9 mouse cellular contexts compared by ENCODE assay signal in genomic region chr11:4916068-4916467, GRCm38 (mm10). TPM values are rescaled to one million over a fixed set of nuclear protein-coding genes. Genes with fewer than 3 reads are reported as not detected.
DNase-seq lines count a peak whose midpoint lies in the region; ATAC-seq and TF ChIP-seq lines count a peak whose summit lies in the region.
"Had no signal": no experiment of that assay in that cellular context is flagged by ENCODE, and none has a peak within 500 bp of the region (broad histone marks: within the 10 kb centered on the region; RNA-seq: fewer than 3 reads in every experiment).

No protein-coding gene starts in this region.

- no peak for ATAC-seq in hindbrain, embryonic 14.5 days (ENCODE audit: low FRiP score)
- ATAC-seq in hindbrain, embryonic 16.5 days: no peak
- ATAC-seq in midbrain, embryonic 14.5 days (ENCODE audit: low FRiP score, low TSS enrichment): no peak

- H3K4me1 ChIP-seq in hindbrain, embryonic 14.5 days (replicated peaks; ENCODE audit: control insufficient read depth, insufficient read depth, low read length): no peaks in the 10 kb centered on the region
- H3K4me1 ChIP-seq in hindbrain, embryonic 16.5 days (ENCODE audit: control insufficient read depth, insufficient read depth, low read depth, low read length): no peaks in the 10 kb centered on the region
- H3K4me1 ChIP-seq in MEL (ENCODE audit: control insufficient read depth in 1 of 2, insufficient read depth in 2 of 2, low read length in 2 of 2): no peaks in the 10 kb centered on the region
- H3K4me1 ChIP-seq in midbrain, embryonic 14.5 days (ENCODE audit: control insufficient read depth, insufficient read depth, low read length): no peaks in the 10 kb centered on the region

- peak; percentile 85 to 92 (median 88) for TF ChIP-seq CTCF in MEL (IDR thresholded peaks at IDR 0.05 in 2 of 3, conservative IDR thresholded peaks at IDR 0.05 in 1 of 3; ENCODE audit: control insufficient read depth in 1 of 3, insufficient read depth in 1 of 3, low read depth in 2 of 3, low read length in 3 of 3, poor library complexity in 1 of 3, severe bottlenecking in 1 of 3)

- H3K27me3 ChIP-seq in hindbrain, embryonic 14.5 days (ENCODE audit: control insufficient read depth, insufficient read depth, low read length): no peaks in the 10 kb centered on the region
- H3K27me3 ChIP-seq in hindbrain, embryonic 16.5 days (replicated peaks; ENCODE audit: control insufficient read depth, insufficient read depth, low read length): no peaks in the 10 kb centered on the region
- no peaks in the 10 kb centered on the region for H3K27me3 ChIP-seq in MEL (ENCODE audit: control insufficient read depth in 1 of 2, insufficient read depth in 2 of 2, low read length in 2 of 2)
- H3K27me3 ChIP-seq in midbrain, embryonic 14.5 days (ENCODE audit: control insufficient read depth, insufficient read depth, low read length): no peaks in the 10 kb centered on the region
- H3K27me3 ChIP-seq in splenic B cell, adult 2 months (ENCODE audit: control insufficient read depth, insufficient read depth, low read length, poor library complexity, severe bottlenecking): no peaks in the 10 kb centered on the region

- DNase-seq in hindbrain, embryonic 14.5 days (ENCODE audit: low spot score): peak; percentile 81
- peak; percentile 86 for DNase-seq in MEL (ENCODE audit: low read depth, low spot score)
- DNase-seq in cerebellum, adult 18-20 months: peak; percentile 62 to 66
- peak; percentile 39 for DNase-seq in gastrocnemius, postnatal 14 days
- peak; percentile 25 to 61 for DNase-seq in layer of hippocampus, postnatal 25 days (ENCODE audit: extremely low spot score in 1 of 2, low spot score in 1 of 2)
- DNase-seq in midbrain, embryonic 14.5 days: peak; percentile 86
- peak; percentile 75 for DNase-seq in splenic B cell, adult 2 months (ENCODE audit: low read depth, low spot score)

- WGBS in hindbrain, embryonic 14.5 days: 60% methylated on average over 1 of the region's 1 CpGs
- 55% methylated on average over 1 of the region's 1 CpGs for WGBS in hindbrain, embryonic 16.5 days
- 44% methylated on average over 1 of the region's 1 CpGs for WGBS in midbrain, embryonic 14.5 days

- H3K4me2 ChIP-seq in hindbrain, embryonic 14.5 days (replicated peaks): no peak overlapping the region
- H3K4me2 ChIP-seq in hindbrain, embryonic 16.5 days (ENCODE audit: low read length): no peak overlapping the region
- no peak overlapping the region for H3K4me2 ChIP-seq in midbrain, embryonic 14.5 days (ENCODE audit: low read length)

- no peak for TF ChIP-seq EP300 in MEL (IDR thresholded peaks at IDR 0.05; ENCODE audit: low read depth in 1 of 2, low read length in 2 of 2)

- no peak overlapping the region for H3K9ac ChIP-seq in hindbrain, embryonic 14.5 days
- H3K9ac ChIP-seq in hindbrain, embryonic 16.5 days (ENCODE audit: low read depth, low read length): no peak overlapping the region
- no peak overlapping the region for H3K9ac ChIP-seq in MEL (ENCODE audit: control insufficient read depth, low read depth, low read length, poor library complexity, severe bottlenecking)
- H3K9ac ChIP-seq in midbrain, embryonic 14.5 days (replicated peaks; ENCODE audit: low read length): no peak overlapping the region

- peak; percentile 87 for TF ChIP-seq RAD21 in MEL (IDR thresholded peaks at IDR 0.05; ENCODE audit: low read depth, low read length)

- intact Hi-C loops in gastrocnemius, postnatal 14 days (cut with DNase I; ENCODE audit: low total_unique reads): loop anchor here (5.0 kb wide), 1 partner anchor 61 kb away; no protein-coding TSS in a partner anchor

- peaks cover 93% of the 10 kb centered on the region for H3K36me3 ChIP-seq in hindbrain, embryonic 14.5 days (replicated peaks; ENCODE audit: control insufficient read depth, insufficient read depth)
- peaks cover 50% of the 10 kb centered on the region for H3K36me3 ChIP-seq in hindbrain, embryonic 16.5 days (ENCODE audit: control insufficient read depth, insufficient read depth, low read length)
- peaks cover 0 to 6% of the 10 kb centered on the region in 2 experiments; a peak in 2 of 4 replicates for H3K36me3 ChIP-seq in MEL (ENCODE audit: control insufficient read depth in 1 of 2, insufficient read depth in 2 of 2, low read length in 2 of 2)
- H3K36me3 ChIP-seq in midbrain, embryonic 14.5 days (ENCODE audit: control insufficient read depth, insufficient read depth, low read length): peaks cover 93% of the 10 kb centered on the region
- H3K36me3 ChIP-seq in splenic B cell, adult 2 months (ENCODE audit: control insufficient read depth, insufficient read depth, low read length, poor library complexity, severe bottlenecking): peaks cover 21% of the 10 kb centered on the region

- H3K79me2 ChIP-seq in MEL (ENCODE audit: control insufficient read depth, insufficient read depth, low read length, poor library complexity): no peaks in the 10 kb centered on the region

- H3K4me3 ChIP-seq in hindbrain, embryonic 14.5 days (replicated peaks; ENCODE audit: low read length): no peak overlapping the region
- H3K4me3 ChIP-seq in hindbrain, embryonic 16.5 days (ENCODE audit: low read length): no peak overlapping the region
- no peak overlapping the region for H3K4me3 ChIP-seq in MEL (ENCODE audit: control insufficient read depth in 1 of 2, insufficient read depth in 1 of 2, low read depth in 2 of 2, low read length in 2 of 2)
- H3K4me3 ChIP-seq in midbrain, embryonic 14.5 days (replicated peaks; ENCODE audit: low read depth, low read length): no peak overlapping the region
- H3K4me3 ChIP-seq: erythroblast, embryonic 14.5 days had no signal

- no peak overlapping the region for H3K27ac ChIP-seq in hindbrain, embryonic 14.5 days
- no peak overlapping the region for H3K27ac ChIP-seq in hindbrain, embryonic 16.5 days (ENCODE audit: low read depth, low read length)
- no peak overlapping the region for H3K27ac ChIP-seq in MEL (ENCODE audit: control insufficient read depth, low read depth, low read length)
- H3K27ac ChIP-seq in midbrain, embryonic 14.5 days (replicated peaks; ENCODE audit: low read depth, low read length): no peak overlapping the region

- TF ChIP-seq POLR2A in MEL (IDR thresholded peaks at IDR 0.05; ENCODE audit: control insufficient read depth in 1 of 2, insufficient read depth in 1 of 2, low read depth in 1 of 2, low read length in 2 of 2, poor library complexity in 1 of 2): no peak

- H3K9me3 ChIP-seq in hindbrain, embryonic 14.5 days (ENCODE audit: control insufficient read depth, low read length): no peaks in the 10 kb centered on the region
- H3K9me3 ChIP-seq in hindbrain, embryonic 16.5 days (ENCODE audit: control insufficient read depth, low read length): no peaks in the 10 kb centered on the region
- H3K9me3 ChIP-seq in MEL (replicated peaks; ENCODE audit: insufficient read depth, low read length): no peaks in the 10 kb centered on the region
- H3K9me3 ChIP-seq in midbrain, embryonic 14.5 days (ENCODE audit: control insufficient read depth, low read length): no peaks in the 10 kb centered on the region

TF ChIP-seq in MEL, 35 proteins besides CTCF, POLR2A, EP300 and RAD21 (continues in another document):
- TF ChIP-seq E2F4 (IDR thresholded peaks at IDR 0.05; ENCODE audit: borderline replicate concordance, low read depth, low read length) (no peak), ZKSCAN1 (IDR thresholded peaks at IDR 0.05; ENCODE audit: low read depth, low read length) (no peak), ELF1 (IDR thresholded peaks at IDR 0.05; ENCODE audit: low read depth, low read length) (0 out of 2 replicates have a peak, but pooled peaks have one; percentile 44), UBTF (IDR thresholded peaks at IDR 0.05; ENCODE audit: borderline replicate concordance, insufficient read depth, low read depth, low read length) (no peak), RCOR1 (IDR thresholded peaks at IDR 0.05; ENCODE audit: low read depth, low read length) (no peak), KAT2A (conservative IDR thresholded peaks at IDR 0.05; ENCODE audit: low read depth, low read length) (no peak), ZNF384 (IDR thresholded peaks at IDR 0.05; ENCODE audit: low read depth, low read length) (no peak), GABPA (IDR thresholded peaks at IDR 0.05; ENCODE audit: low read depth, low read length) (no peak), CHD1 (IDR thresholded peaks at IDR 0.05; ENCODE audit: low read depth, low read length) (no peak), NELFE (IDR thresholded peaks at IDR 0.05; ENCODE audit: low read depth, low read length) (no peak)

RNA-seq across cellular contexts. Expression of gene Thoc5, which starts 20.9 kb away (rescaled TPM):
- 53.3 TPM in 2 replicates for polyA plus RNA-seq in hindbrain, embryonic 14.5 days (2014; fragmentation: Nextera tagmentation; extraction: Ambion mirVana)
- 45.2 and 49.5 TPM in 2 replicates for polyA plus RNA-seq in hindbrain, embryonic 16.5 days (2015; fragmentation: Nextera tagmentation; extraction: Ambion mirVana)
- 75.3 and 80.4 TPM in 2 replicates for total RNA-seq in MEL (2012; rRNA removed)
- 10 to 100 TPM; 69.1 to 72.0 TPM for polyA plus RNA-seq in MEL (2012; ENCODE audit: insufficient read depth in 1 of 2, insufficient read length in 2 of 2, low read depth in 1 of 2, low replicate concordance in 2 of 2, missing spikeins in 1 of 2)
- 10 to 100 TPM; 11.4 to 13.0 TPM for total RNA-seq in gastrocnemius, postnatal 14 days (2021)
- total RNA-seq in layer of hippocampus, postnatal 25 days (2021): 10 to 100 TPM; 36.2 to 38.9 TPM
- 60.4 and 66.9 TPM in 2 replicates for polyA plus RNA-seq in midbrain, embryonic 14.5 days (2014; fragmentation: Nextera tagmentation; extraction: Ambion mirVana)

RNA-seq across cellular contexts. Expression of gene Nefh, which starts 31.8 kb away (rescaled TPM):
- 11.8 and 17.9 TPM in 2 replicates for polyA plus RNA-seq in hindbrain, embryonic 14.5 days (2014; fragmentation: Nextera tagmentation; extraction: Ambion mirVana)
- 11.9 and 14.3 TPM in 2 replicates for polyA plus RNA-seq in hindbrain, embryonic 16.5 days (2015; fragmentation: Nextera tagmentation; extraction: Ambion mirVana)
- not detected in 2 replicates for total RNA-seq in MEL (2012; rRNA removed)
- under 1 TPM in 1 of 2 experiments, not detected in 1; 0.03 TPM for polyA plus RNA-seq in MEL (2012; ENCODE audit: insufficient read depth in 1 of 2, insufficient read length in 2 of 2, low read depth in 1 of 2, low replicate concordance in 2 of 2, missing spikeins in 1 of 2)
- total RNA-seq in gastrocnemius, postnatal 14 days (2021): under 1 TPM; 0.13 to 0.21 TPM
- 10 to 100 TPM; 37.9 to 39.0 TPM for total RNA-seq in layer of hippocampus, postnatal 25 days (2021)
- polyA plus RNA-seq in midbrain, embryonic 14.5 days (2014; fragmentation: Nextera tagmentation; extraction: Ambion mirVana): 3.2 and 3.5 TPM in 2 replicates

RNA-seq across cellular contexts. Expression of gene Nipsnap1, which starts 42.3 kb away (rescaled TPM):
- polyA plus RNA-seq in hindbrain, embryonic 14.5 days (2014; fragmentation: Nextera tagmentation; extraction: Ambion mirVana): 116 and 118 TPM in 2 replicates
- 131 and 134 TPM in 2 replicates for polyA plus RNA-seq in hindbrain, embryonic 16.5 days (2015; fragmentation: Nextera tagmentation; extraction: Ambion mirVana)
- total RNA-seq in MEL (2012; rRNA removed): 13.7 and 14.9 TPM in 2 replicates
- polyA plus RNA-seq in MEL (2012; ENCODE audit: insufficient read depth in 1 of 2, insufficient read length in 2 of 2, low read depth in 1 of 2, low replicate concordance in 2 of 2, missing spikeins in 1 of 2): 10 to 100 TPM in 1 of 2 experiments, not detected in 1; 22.9 TPM
- total RNA-seq in gastrocnemius, postnatal 14 days (2021): under 1 TPM; 0.84 to 0.90 TPM
- total RNA-seq in layer of hippocampus, postnatal 25 days (2021): 10 to 100 TPM; 80.6 to 95.5 TPM
- polyA plus RNA-seq in midbrain, embryonic 14.5 days (2014; fragmentation: Nextera tagmentation; extraction: Ambion mirVana): 132 and 133 TPM in 2 replicates
